Comparison of ENCODE assay signal across 11 mouse cellular contexts in the genomic region with DNA sequence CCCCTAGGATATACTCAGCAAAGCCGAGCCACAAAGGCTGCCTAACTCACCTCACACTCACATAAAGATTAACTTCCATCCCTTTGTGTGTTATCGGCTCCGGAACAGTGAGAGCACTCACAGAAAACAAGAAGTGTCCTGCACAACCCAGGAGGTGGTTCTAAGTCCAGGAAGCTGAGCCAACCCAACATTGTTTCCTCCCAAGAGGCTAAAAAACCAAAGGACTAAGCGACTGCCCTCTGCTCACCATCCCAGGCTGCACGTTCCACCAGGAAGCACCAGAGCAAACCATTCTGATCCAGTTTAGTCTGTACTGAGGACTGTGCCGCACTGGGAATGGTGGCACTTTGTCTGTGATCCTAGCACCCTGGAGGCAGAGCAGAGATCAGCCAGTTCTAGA. TPM values are rescaled to one million over a fixed set of nuclear protein-coding genes. Genes with fewer than 3 reads are reported as not detected.
DNase-seq lines count a peak whose midpoint lies in the region; ATAC-seq lines count a peak whose summit lies in the region.
"Had no signal": no experiment of that assay in that cellular context is flagged by ENCODE, and none has a peak within 500 bp of the region (broad histone marks: within the 10 kb centered on the region; RNA-seq: fewer than 3 reads in every experiment).

No protein-coding gene starts in this region.

- H3K9me3 ChIP-seq in heart, embryonic 11.5 days (replicated peaks; ENCODE audit: control insufficient read depth, low read length) = no peaks in the 10 kb centered on the region
- H3K9me3 ChIP-seq in limb, embryonic 11.5 days (ENCODE audit: control insufficient read depth, low read length) = no peaks in the 10 kb centered on the region
- no peaks in the 10 kb centered on the region for H3K9me3 ChIP-seq in limb, embryonic 10.5 days (replicated peaks)

- H3K36me3 ChIP-seq in heart, embryonic 11.5 days (ENCODE audit: control insufficient read depth, insufficient read depth, low read length) = 0 out of 2 replicates have a peak, but pooled peaks cover 2% of the 10 kb centered on the region
- H3K36me3 ChIP-seq in limb, embryonic 11.5 days (ENCODE audit: control insufficient read depth, insufficient read depth, low read length) = no peaks in the 10 kb centered on the region; the same call in 1 of the 2 replicates
- H3K36me3 ChIP-seq in limb, embryonic 10.5 days = peaks cover 56% of the 10 kb centered on the region

- 59% methylated on average over 6 of the region's 6 CpGs for WGBS in heart, embryonic 11.5 days (ENCODE audit: insufficient replicate concordance)
- 84% methylated on average over 6 of the region's 6 CpGs for WGBS in limb, embryonic 11.5 days
- 88% methylated on average over 6 of the region's 6 CpGs for WGBS in limb, embryonic 10.5 days

- no peak for ATAC-seq in heart, embryonic 11.5 days (replicated peaks; ENCODE audit: insufficient number of reproducible peaks, low FRiP score, low TSS enrichment)
- no peak for ATAC-seq in limb, embryonic 11.5 days (ENCODE audit: insufficient number of reproducible peaks, low FRiP score, low TSS enrichment, low read depth)
- ATAC-seq in megakaryocyte progenitor cell, adult 5-6 weeks (replicated peaks; ENCODE audit: poor library complexity) = no peak
- ATAC-seq: Patski had no signal

- no peak overlapping the region for H3K27ac ChIP-seq in heart, embryonic 11.5 days (ENCODE audit: low read depth, low read length)
- H3K27ac ChIP-seq in limb, embryonic 11.5 days (replicated peaks; ENCODE audit: low read depth, low read length) = no peak overlapping the region
- no peak overlapping the region for H3K27ac ChIP-seq in limb, embryonic 10.5 days

- intact Hi-C loops in heart, postnatal 10 days (cut with DNase I) = no loop called here

- peaks cover 37% of the 10 kb centered on the region for H3K4me1 ChIP-seq in heart, embryonic 11.5 days (ENCODE audit: control insufficient read depth, insufficient read depth, low read length)
- peaks cover 26% of the 10 kb centered on the region for H3K4me1 ChIP-seq in limb, embryonic 11.5 days (ENCODE audit: control insufficient read depth, insufficient read depth, low read length)
- H3K4me1 ChIP-seq in limb, embryonic 10.5 days = peaks cover 51% of the 10 kb centered on the region

- H3K9ac ChIP-seq in heart, embryonic 11.5 days (ENCODE audit: low read depth, low read length) = no peak overlapping the region
- peak overlapping the region; percentile 35; the same call in 1 of the 2 replicates for H3K9ac ChIP-seq in limb, embryonic 11.5 days (ENCODE audit: low read length)

- no peak overlapping the region for H3K4me3 ChIP-seq in heart, embryonic 11.5 days (ENCODE audit: low read depth, low read length)
- H3K4me3 ChIP-seq in limb, embryonic 11.5 days (ENCODE audit: low read depth, low read length) = no peak overlapping the region
- H3K4me3 ChIP-seq in limb, embryonic 10.5 days = no peak overlapping the region
- H3K4me3 ChIP-seq: megakaryocyte, embryonic 14.5 days had no signal

- H3K4me2 ChIP-seq in heart, embryonic 11.5 days = 0 out of 2 replicates have a peak overlapping the region, but pooled peaks have one; percentile 3
- H3K4me2 ChIP-seq in limb, embryonic 11.5 days (ENCODE audit: low read depth, severe bottlenecking) = no peak overlapping the region

- no peak for DNase-seq in heart, postnatal 10 days
- DNase-seq in limb, embryonic 11.5 days (ENCODE audit: low spot score) = no peak
- DNase-seq in limb, embryonic 10.5 days (ENCODE audit: low spot score) = no peak
- DNase-seq in kidney, postnatal 36 days = peak; percentile 39 to 53
- DNase-seq in yolk sac, embryonic 10.5 days (ENCODE audit: low spot score) = peak; percentile 56
- no peak for DNase-seq in Muller cell, postnatal 12 days (ENCODE audit: inconsistent ontology term)
- DNase-seq: layer of hippocampus, postnatal 36 days had no signal

- H3K27me3 ChIP-seq in heart, embryonic 11.5 days (ENCODE audit: control insufficient read depth, insufficient read depth, low read length) = peaks cover 4% of the 10 kb centered on the region; the same call in 1 of the 2 replicates
- no peaks in the 10 kb centered on the region for H3K27me3 ChIP-seq in limb, embryonic 11.5 days (ENCODE audit: control insufficient read depth, insufficient read depth, low read length)
- peaks cover 12% of the 10 kb centered on the region; the same call in 1 of the 2 replicates for H3K27me3 ChIP-seq in limb, embryonic 10.5 days (ENCODE audit: low read depth, poor library complexity, severe bottlenecking)
- H3K27me3 ChIP-seq: Patski had no signal

RNA-seq across cellular contexts. Expression of a gene that starts 4.4 kb away (rescaled TPM):
- 11.9 and 12.8 TPM in 2 replicates for polyA plus RNA-seq in heart, embryonic 11.5 days (2014; fragmentation: Nextera tagmentation; extraction: Ambion mirVana)
- total RNA-seq in heart, postnatal 10 days (2021) = 10 to 100 TPM; 23.4 to 24.1 TPM
- 15.9 and 17.4 TPM in 2 replicates for polyA plus RNA-seq in limb, embryonic 11.5 days (2014; fragmentation: Nextera tagmentation; extraction: Ambion mirVana)
- 20.9 and 22.1 TPM in 2 replicates for polyA plus RNA-seq in limb, embryonic 10.5 days (2016; fragmentation: Nextera tagmentation; extraction: Ambion mirVana)
- 0.69 and 1.6 TPM in 2 replicates for total RNA-seq in megakaryocyte progenitor cell, adult 5-6 weeks (2015)
- total RNA-seq in megakaryocyte progenitor cell, adult 5-6 weeks (2017) = 0.83 and 1.9 TPM in 2 replicates

RNA-seq across cellular contexts. Expression of a gene that starts 25.2 kb away (rescaled TPM):
- 30.5 and 34.3 TPM in 2 replicates for polyA plus RNA-seq in heart, embryonic 11.5 days (2014; fragmentation: Nextera tagmentation; extraction: Ambion mirVana)
- 10 to 100 TPM; 14.4 to 16.7 TPM for total RNA-seq in heart, postnatal 10 days (2021)
- 19.0 and 22.3 TPM in 2 replicates for polyA plus RNA-seq in limb, embryonic 11.5 days (2014; fragmentation: Nextera tagmentation; extraction: Ambion mirVana)
- 23.0 and 26.3 TPM in 2 replicates for polyA plus RNA-seq in limb, embryonic 10.5 days (2016; fragmentation: Nextera tagmentation; extraction: Ambion mirVana)
- total RNA-seq in megakaryocyte progenitor cell, adult 5-6 weeks (2015) = 2.9 and 5.3 TPM in 2 replicates
- total RNA-seq in megakaryocyte progenitor cell, adult 5-6 weeks (2017) = 10.1 and 11.7 TPM in 2 replicates

RNA-seq across cellular contexts. Expression of a gene that starts 30.5 kb away (rescaled TPM):
- polyA plus RNA-seq in heart, embryonic 11.5 days (2014; fragmentation: Nextera tagmentation; extraction: Ambion mirVana) = 81.7 and 84.2 TPM in 2 replicates
- 1 to 10 TPM; 3.6 to 5.2 TPM for total RNA-seq in heart, postnatal 10 days (2021)
- polyA plus RNA-seq in limb, embryonic 11.5 days (2014; fragmentation: Nextera tagmentation; extraction: Ambion mirVana) = 111 and 122 TPM in 2 replicates
- 163 and 186 TPM in 2 replicates for polyA plus RNA-seq in limb, embryonic 10.5 days (2016; fragmentation: Nextera tagmentation; extraction: Ambion mirVana)
- 46.5 and 47.1 TPM in 2 replicates for total RNA-seq in megakaryocyte progenitor cell, adult 5-6 weeks (2015)
- 42.7 and 45.4 TPM in 2 replicates for total RNA-seq in megakaryocyte progenitor cell, adult 5-6 weeks (2017)

RNA-seq across cellular contexts. Expression of a gene that starts 48.2 kb away (rescaled TPM):
- polyA plus RNA-seq in heart, embryonic 11.5 days (2014; fragmentation: Nextera tagmentation; extraction: Ambion mirVana) = 0.20 and 0.33 TPM in 2 replicates
- 1 to 10 TPM; 1.9 to 2.2 TPM for total RNA-seq in heart, postnatal 10 days (2021)
- 0.40 and 0.55 TPM in 2 replicates for polyA plus RNA-seq in limb, embryonic 11.5 days (2014; fragmentation: Nextera tagmentation; extraction: Ambion mirVana)
- polyA plus RNA-seq in limb, embryonic 10.5 days (2016; fragmentation: Nextera tagmentation; extraction: Ambion mirVana) = 0.53 and 0.56 TPM in 2 replicates
- total RNA-seq in megakaryocyte progenitor cell, adult 5-6 weeks (2015) = 7.2 and 7.4 TPM in 2 replicates
- total RNA-seq in megakaryocyte progenitor cell, adult 5-6 weeks (2017) = 4.9 and 8.6 TPM in 2 replicates

RNA-seq across cellular contexts. Expression of a gene that starts 58.4 kb away (rescaled TPM):
- 241 and 257 TPM in 2 replicates for polyA plus RNA-seq in heart, embryonic 11.5 days (2014; fragmentation: Nextera tagmentation; extraction: Ambion mirVana)
- 100 to 1,000 TPM in 1 of 2 experiments, 10 to 100 TPM in 1; 92.2 to 101 TPM for total RNA-seq in heart, postnatal 10 days (2021)
- 259 and 283 TPM in 2 replicates for polyA plus RNA-seq in limb, embryonic 11.5 days (2014; fragmentation: Nextera tagmentation; extraction: Ambion mirVana)
- 302 and 336 TPM in 2 replicates for polyA plus RNA-seq in limb, embryonic 10.5 days (2016; fragmentation: Nextera tagmentation; extraction: Ambion mirVana)
- 73.3 and 84.4 TPM in 2 replicates for total RNA-seq in megakaryocyte progenitor cell, adult 5-6 weeks (2015)
- 40.7 and 46.4 TPM in 2 replicates for total RNA-seq in megakaryocyte progenitor cell, adult 5-6 weeks (2017)

Comparison
In these comparisons a context has a peak if more than half of its experiments do, and no peak if none do; other contexts are left out.
1. DNase-seq: peak in kidney, postnatal 36 days (2 of 2) and yolk sac, embryonic 10.5 days (single experiment); none in heart, postnatal 10 days (0 of 2), limb, embryonic 11.5 days (single experiment), limb, embryonic 10.5 days (single experiment) and Muller cell, postnatal 12 days (single experiment).